Mouse (Mus musculus) liver, postnatal 0 days (tissue): ENCODE measurements around the gene Adamts16.

Experiments used
- CTCF ChIP-seq: sonication (generic); IDR thresholded peaks from 2 replicates; pipeline ENCODE4 v1.5.1; 2016; ENCODE audit warnings: antibody characterized with exemption, low read depth
- EP300 ChIP-seq: IDR thresholded peaks from 2 replicates; pipeline ENCODE4 v1.6.1; 2016; ENCODE audit warnings: antibody characterized with exemption, low read depth, mild to moderate bottlenecking

DNA sequence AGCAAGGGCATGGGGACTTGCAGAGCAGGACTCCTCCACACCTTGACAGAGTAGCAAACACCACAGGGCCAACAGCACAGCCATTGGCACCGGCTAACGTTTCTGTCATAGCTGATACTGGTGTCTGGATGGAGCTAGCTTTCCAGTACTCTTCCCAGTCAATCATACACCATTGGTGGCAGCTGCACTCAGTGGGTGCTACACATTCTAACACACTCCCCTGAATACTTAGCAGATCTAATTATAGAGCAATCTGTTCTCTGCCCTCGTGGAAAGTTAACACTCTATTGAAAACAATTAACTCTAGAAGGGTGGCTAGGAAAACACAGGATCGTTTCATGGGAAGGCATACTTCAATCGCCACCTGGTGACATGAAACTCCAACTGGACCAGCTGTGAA is 43.2 kb downstream of the Adamts16 start:
- no peak for TF ChIP-seq CTCF
- no peak for TF ChIP-seq EP300
